Mouse (Mus musculus): ENCODE data around the gene Hoxd13. TPM values are rescaled to one million over a fixed set of nuclear protein-coding genes. Genes with fewer than 3 reads are reported as not detected.

Hoxd13 gene
- polyA plus RNA-seq, 1 experiment from 2014 or later, result not detected

DNA sequence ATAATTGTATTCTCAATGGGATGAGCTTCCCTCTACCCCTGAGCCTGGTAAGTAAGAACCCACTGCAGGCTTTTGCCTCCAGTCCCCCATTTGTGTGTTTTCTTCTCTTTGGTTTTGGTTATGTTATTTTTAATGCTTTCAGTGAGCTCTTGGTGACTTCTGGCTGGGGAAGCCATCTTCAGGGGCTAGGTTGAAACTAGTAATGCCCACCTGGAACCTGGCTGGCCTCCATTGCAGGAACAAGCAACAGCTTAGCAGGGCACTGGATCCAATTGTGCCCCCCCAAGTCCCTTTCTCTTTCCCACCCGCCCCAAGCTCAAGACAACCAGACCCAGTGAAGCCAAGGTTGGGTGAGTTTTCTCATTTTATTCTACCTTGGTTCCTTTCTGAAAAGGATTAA is 27.3 kb downstream of the Hoxd13 start:
- H3K27me3 ChIP-seq (replicated peaks; ENCODE audit: control insufficient read depth, insufficient read depth, low read length), result peaks cover 100% of the 10 kb centered on the region
- H3K9me3 ChIP-seq (ENCODE audit: control insufficient read depth), result no peaks in the 10 kb centered on the region
- 0 out of 2 replicates have a peak, but pooled peaks cover 2% of the 10 kb centered on the region for H3K4me1 ChIP-seq (replicated peaks; ENCODE audit: control insufficient read depth, insufficient read depth, low read length)
- H3K9ac ChIP-seq (ENCODE audit: low read depth, low read length), result no peak overlapping the region
- TF ChIP-seq CTCF (IDR thresholded peaks at IDR 0.05; ENCODE audit: low read depth), result no peak
- no peak overlapping the region for H3K4me3 ChIP-seq (ENCODE audit: low read depth, low read length)
- 8% methylated on average over 1 of the region's 1 CpGs for WGBS
- ATAC-seq, result no peak
- H3K36me3 ChIP-seq (ENCODE audit: control insufficient read depth, insufficient read depth), result no peaks in the 10 kb centered on the region
- no peak overlapping the region for H3K4me2 ChIP-seq (replicated peaks; ENCODE audit: low read depth)
- H3K27ac ChIP-seq (ENCODE audit: low read depth, low read length), result no peak overlapping the region

GRCm38 (mm10) chr2:74695813-74696430 is 27.8 kb downstream of the Hoxd13 start:
- Histone ChIP-seq H3K4me3 (ENCODE audit: low read depth, low read length) (no peak overlapping the region), H3K9me3 (ENCODE audit: control insufficient read depth) (no peaks in the 10 kb centered on the region), H3K4me2 (replicated peaks; ENCODE audit: low read depth) (no peak overlapping the region), H3K9ac (ENCODE audit: low read depth, low read length) (no peak overlapping the region), H3K27ac (ENCODE audit: low read depth, low read length) (no peak overlapping the region), H3K4me1 (replicated peaks; ENCODE audit: control insufficient read depth, insufficient read depth, low read length) (0 out of 2 replicates have a peak, but pooled peaks cover 2% of the 10 kb centered on the region), H3K36me3 (ENCODE audit: control insufficient read depth, insufficient read depth) (no peaks in the 10 kb centered on the region), H3K27me3 (replicated peaks; ENCODE audit: control insufficient read depth, insufficient read depth, low read length) (peaks cover 100% of the 10 kb centered on the region)
- WGBS, result 9% methylated on average over 7 of the region's 7 CpGs
- TF ChIP-seq CTCF (IDR thresholded peaks at IDR 0.05; ENCODE audit: low read depth), result no peak
- ATAC-seq, result no peak

DNA sequence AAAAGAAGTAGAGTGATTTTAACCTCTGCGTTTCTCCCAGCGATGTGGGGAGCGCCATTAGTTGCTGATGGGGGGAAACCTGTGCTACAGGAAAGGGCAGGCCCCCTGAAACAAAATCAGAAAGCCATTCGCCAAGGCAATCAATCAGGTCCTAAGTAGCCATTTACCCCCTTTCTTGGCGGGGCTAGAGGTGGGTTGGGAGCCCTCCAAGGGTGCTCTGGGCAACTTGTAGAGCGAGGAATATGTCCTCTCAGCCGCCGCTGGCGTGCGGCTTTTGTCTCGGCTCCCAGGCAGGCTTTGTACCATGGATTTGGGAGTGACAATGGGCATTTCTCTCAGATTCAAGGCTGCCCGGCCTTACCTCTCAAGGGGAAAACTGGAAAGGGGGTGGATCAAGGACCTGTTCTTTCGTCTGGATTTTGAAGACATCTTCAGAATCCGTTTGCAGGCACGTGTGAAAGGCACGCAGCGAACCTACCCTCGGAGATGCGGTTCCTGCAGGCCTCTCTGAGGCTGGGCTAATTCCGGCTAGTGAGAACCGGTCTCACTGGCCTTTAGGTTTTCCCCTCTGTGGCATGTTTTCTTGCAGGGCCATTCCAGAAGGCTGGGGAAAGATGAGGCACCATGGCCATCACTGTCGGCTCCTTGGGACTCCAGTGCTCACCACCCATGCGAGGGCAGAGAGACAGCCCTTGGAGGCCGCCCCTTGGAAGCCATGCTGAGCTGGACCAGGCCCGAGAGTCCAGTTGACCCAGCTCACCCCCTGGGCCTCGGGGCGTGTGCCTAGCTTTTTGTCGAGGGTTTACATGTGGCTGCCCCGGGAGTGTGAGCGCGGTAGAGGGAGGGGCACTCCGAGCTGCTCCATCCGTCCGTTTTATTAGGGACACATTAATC is 28.6 kb downstream of the Hoxd13 start:
- Histone ChIP-seq H3K36me3 (ENCODE audit: control insufficient read depth, insufficient read depth) (no peaks in the 10 kb centered on the region), H3K9ac (ENCODE audit: low read depth, low read length) (no peak overlapping the region), H3K4me1 (replicated peaks; ENCODE audit: control insufficient read depth, insufficient read depth, low read length) (0 out of 2 replicates have a peak, but pooled peaks cover 2% of the 10 kb centered on the region), H3K4me3 (ENCODE audit: low read depth, low read length) (peak overlapping the region; percentile 45; the same call in 1 of the 2 replicates), H3K27me3 (replicated peaks; ENCODE audit: control insufficient read depth, insufficient read depth, low read length) (peaks cover 100% of the 10 kb centered on the region), H3K4me2 (replicated peaks; ENCODE audit: low read depth) (0 out of 2 replicates have a peak overlapping the region, but pooled peaks have one; percentile 17), H3K9me3 (ENCODE audit: control insufficient read depth) (no peaks in the 10 kb centered on the region), H3K27ac (ENCODE audit: low read depth, low read length) (no peak overlapping the region)
- WGBS, result 6% methylated on average over 34 of the region's 34 CpGs
- no peak for TF ChIP-seq CTCF (IDR thresholded peaks at IDR 0.05; ENCODE audit: low read depth)
- no peak for ATAC-seq

GRCm38 (mm10) chr2:74697567-74698121 is 29.5 kb downstream of the Hoxd13 start, which contains the start of gene Hoxd9:
Gene Hoxd9 (plus strand): TSS chr2:74697727.
- H3K27me3 ChIP-seq (replicated peaks; ENCODE audit: control insufficient read depth, insufficient read depth, low read length), result peaks cover 98% of the 10 kb centered on the region
- H3K4me1 ChIP-seq (replicated peaks; ENCODE audit: control insufficient read depth, insufficient read depth, low read length), result 0 out of 2 replicates have a peak, but pooled peaks cover 2% of the 10 kb centered on the region
- H3K36me3 ChIP-seq (ENCODE audit: control insufficient read depth, insufficient read depth), result no peaks in the 10 kb centered on the region
- no peak within 1 kb of the TSS for H3K27ac ChIP-seq (ENCODE audit: low read depth, low read length)
- H3K9ac ChIP-seq (ENCODE audit: low read depth, low read length), result peak within 1 kb of the TSS; percentile 40; the same call in 1 of the 2 replicates
- peak within 1 kb of the TSS; percentile 65 for H3K4me2 ChIP-seq (replicated peaks; ENCODE audit: low read depth)
- peak; percentile 49; the same call in 1 of the 2 replicates for ATAC-seq
- WGBS, result under 1% methylated on average over 43 of the region's 43 CpGs
- TF ChIP-seq CTCF (IDR thresholded peaks at IDR 0.05; ENCODE audit: low read depth), result peak; percentile 39; the same call in 1 of the 2 replicates
- no peaks in the 10 kb centered on the region for H3K9me3 ChIP-seq (ENCODE audit: control insufficient read depth)
- peak within 1 kb of the TSS; percentile 45 for H3K4me3 ChIP-seq (ENCODE audit: low read depth, low read length)

- Histone ChIP-seq H3K36me3 (ENCODE audit: control insufficient read depth, insufficient read depth) (no peaks in the 10 kb centered on the region), H3K4me1 (replicated peaks; ENCODE audit: control insufficient read depth, insufficient read depth, low read length) (0 out of 2 replicates have a peak, but pooled peaks cover 2% of the 10 kb centered on the region), H3K9me3 (ENCODE audit: control insufficient read depth) (no peaks in the 10 kb centered on the region), H3K9ac (ENCODE audit: low read depth, low read length) (peak overlapping the region; percentile 40; the same call in 1 of the 2 replicates), H3K4me3 (ENCODE audit: low read depth, low read length) (peak overlapping the region; percentile 45), H3K27me3 (replicated peaks; ENCODE audit: control insufficient read depth, insufficient read depth, low read length) (peaks cover 98% of the 10 kb centered on the region), H3K4me2 (replicated peaks; ENCODE audit: low read depth) (peak overlapping the region; percentile 65), H3K27ac (ENCODE audit: low read depth, low read length) (no peak overlapping the region)
- no peak for TF ChIP-seq CTCF (IDR thresholded peaks at IDR 0.05; ENCODE audit: low read depth)
- WGBS, result under 1% methylated on average over 81 of the region's 86 CpGs
- no peak for ATAC-seq
These were observed 30.3 kb downstream of the Hoxd13 start for GRCm38 (mm10) chr2:74698201-74699052.
